Mouse (Mus musculus) small intestine, adult 2 months (tissue): Measurements from ENCODE around the gene Hnrnpd. TPM values are rescaled to one million over a fixed set of nuclear protein-coding genes. Genes with fewer than 3 reads are reported as not detected.

Experiments used
- H3K27ac ChIP-seq: fragments of 200-500 bp; 2 replicates; pipeline ENCODE4 v1.5.1; 2012; ENCODE audit warnings: low read depth, low read length, control low read depth, inconsistent platforms; ENCODE audit not compliant: insufficient read depth
- H3K27me3 ChIP-seq: fragments of 200-500 bp; 2 replicates; pipeline ENCODE4 v1.6.1; 2012; ENCODE audit warnings: mild to moderate bottlenecking, moderate library complexity, low read length, inconsistent platforms; ENCODE audit not compliant: control insufficient read depth, insufficient read depth
- H3K36me3 ChIP-seq: fragments of 200-500 bp; 2 replicates; pipeline ENCODE4 v1.6.1; 2012; ENCODE audit warnings: mild to moderate bottlenecking, low read length, control low read depth, inconsistent platforms; ENCODE audit not compliant: control insufficient read depth, insufficient read depth
- H3K4me1 ChIP-seq: fragments of 200-500 bp; 2 replicates; pipeline ENCODE4 v1.6.1; 2012; ENCODE audit warnings: low read length, inconsistent platforms, mixed read lengths; ENCODE audit not compliant: control insufficient read depth, insufficient read depth, insufficient read length
- H3K4me3 ChIP-seq: fragments of 200-500 bp; 2 replicates; pipeline ENCODE4 v1.5.1; 2012; ENCODE audit warnings: low read depth, mild to moderate bottlenecking, control low read depth, inconsistent platforms, low read length, moderate library complexity
- CTCF ChIP-seq: fragments of 200-500 bp; IDR thresholded peaks from 2 replicates; pipeline ENCODE4 v1.5.1; 2012; ENCODE audit warnings: low read depth, mild to moderate bottlenecking, control low read depth, inconsistent platforms, low read length, moderate library complexity, mixed read lengths; ENCODE audit not compliant: insufficient replicate concordance, insufficient read length; ENCODE audit errors: extremely low read depth
- POLR2A ChIP-seq: fragments of 200-500 bp; IDR thresholded peaks from 2 replicates; pipeline ENCODE4 v1.6.1; 2012; ENCODE audit warnings: low read depth, mild to moderate bottlenecking, control low read depth, inconsistent platforms, low read length, moderate library complexity
- WGBS: fragments of 180-500 bp; shearing (Covaris S2); methylation state at CpG from one replicate; pipeline ENCODE4 v1.1.7; 2018; 5-methylcytosine and 5-hydroxymethylcytosine counted together
- polyA plus RNA-seq: library from polyadenylated mRNA; depleted of rRNA; stranded (reverse); fragments of >200 nt; gene quantifications from 2 replicates; pipeline ENCODE4 v1.2.3, GENCODE M21; 2012

Gene Hnrnpd
- polyA plus RNA-seq, 1 experiment = 79.4 TPM

DNA sequence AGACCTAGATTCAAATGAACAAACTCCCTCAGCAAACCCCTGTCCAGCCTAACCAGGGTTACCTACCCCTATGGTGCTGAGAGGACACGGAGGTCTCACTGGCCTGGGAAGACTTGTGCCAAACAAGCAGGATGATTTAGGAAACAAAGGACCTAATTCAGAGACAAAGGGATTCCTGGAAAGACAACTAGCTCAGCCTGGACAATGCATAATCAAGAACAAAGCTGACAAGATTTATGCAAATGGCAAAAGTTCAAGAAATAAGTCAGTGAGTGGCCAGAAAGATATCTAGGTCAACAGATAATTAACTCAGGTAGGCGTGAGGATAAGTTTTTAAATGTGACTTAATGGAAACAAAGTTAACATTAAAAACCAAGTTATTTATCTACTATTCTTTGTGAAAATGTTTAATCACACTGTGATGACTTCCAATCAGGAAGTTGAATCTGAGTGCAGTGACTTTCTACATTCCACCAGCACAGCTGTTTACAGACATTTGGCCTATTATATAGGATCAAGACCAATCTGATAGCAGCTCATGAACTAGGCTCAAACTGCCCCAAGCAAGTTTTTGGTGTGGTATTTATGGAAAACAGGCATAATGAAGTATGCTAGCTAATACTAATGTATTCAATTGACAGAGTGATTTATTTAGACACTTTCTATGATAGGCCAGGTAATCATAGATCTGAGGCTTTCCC, 19.4 kb downstream of the Hnrnpd start:
- no peak overlapping the region for H3K27ac ChIP-seq
- TF ChIP-seq CTCF = no peak
- TF ChIP-seq POLR2A = no peak
- WGBS = 81% methylated on average over 2 of the region's 2 CpGs
- H3K4me1 ChIP-seq = no peaks in the 10 kb centered on the region
- peaks cover 33% of the 10 kb centered on the region for H3K36me3 ChIP-seq
- no peak overlapping the region for H3K4me3 ChIP-seq
- H3K27me3 ChIP-seq = no peaks in the 10 kb centered on the region

GRCm38 (mm10) chr5:99958666-99959065, 20.1 kb downstream of the Hnrnpd start:
- whole genome bisulfite sequencing = 40% methylated on average over 1 of the region's 1 CpGs
- Histone ChIP-seq H3K27me3 (no peaks in the 10 kb centered on the region), H3K27ac (no peak overlapping the region), H3K4me1 (no peaks in the 10 kb centered on the region), H3K4me3 (no peak overlapping the region), H3K36me3 (peaks cover 29% of the 10 kb centered on the region)
- TF ChIP-seq CTCF = no peak
- TF ChIP-seq POLR2A = no peak

DNA sequence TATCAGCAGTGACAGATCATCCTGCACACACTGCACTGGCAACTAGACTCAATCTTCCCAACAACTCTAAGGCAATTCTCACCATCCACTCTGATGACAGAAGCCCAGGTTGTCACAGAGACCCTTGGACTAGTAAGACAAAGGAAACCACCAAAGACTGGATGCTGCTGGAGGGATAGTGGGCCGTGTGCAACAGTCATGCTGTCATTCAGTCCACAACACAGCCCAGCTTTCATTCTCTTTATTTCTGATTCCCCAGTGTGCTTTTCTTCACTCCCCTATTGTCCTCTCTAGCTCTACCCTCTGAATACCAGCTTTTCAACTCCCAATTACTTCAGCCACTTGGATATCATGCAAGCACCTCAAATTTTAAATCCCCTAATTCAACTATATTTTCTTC, 24.9 kb downstream of the Hnrnpd start:
- TF ChIP-seq CTCF = no peak
- TF ChIP-seq POLR2A = no peak
- H3K4me3 ChIP-seq = no peak overlapping the region
- no peaks in the 10 kb centered on the region for H3K4me1 ChIP-seq
- 73% methylated on average over 1 of the region's 1 CpGs for WGBS
- no peaks in the 10 kb centered on the region for H3K27me3 ChIP-seq
- H3K27ac ChIP-seq = no peak overlapping the region
- peaks cover 7% of the 10 kb centered on the region for H3K36me3 ChIP-seq

DNA sequence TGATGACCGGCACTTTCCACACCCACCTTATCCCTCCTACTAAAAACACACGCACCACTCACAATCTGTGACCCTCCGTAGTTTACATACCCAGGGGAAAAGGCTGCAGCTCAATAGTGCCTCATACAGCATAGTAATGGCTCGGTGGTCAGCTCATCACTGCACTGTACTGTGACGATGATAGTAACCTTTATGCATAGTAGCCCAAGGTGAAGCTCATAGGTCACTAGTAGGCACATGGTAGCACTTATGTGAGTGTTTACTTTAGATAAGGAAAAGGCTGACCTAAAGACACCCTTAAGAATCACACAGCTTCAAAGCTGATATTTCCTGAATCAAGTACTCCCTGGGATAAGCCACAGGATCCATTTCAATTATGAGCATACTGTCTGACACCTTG, 26.2 kb downstream of the Hnrnpd start:
- Histone ChIP-seq H3K36me3 (peaks cover 3% of the 10 kb centered on the region; the same call in 1 of the 2 replicates), H3K27me3 (no peaks in the 10 kb centered on the region), H3K4me3 (no peak overlapping the region), H3K27ac (no peak overlapping the region), H3K4me1 (no peaks in the 10 kb centered on the region)
- TF ChIP-seq POLR2A (no peak), CTCF (no peak)
- 63% methylated on average over 5 of the region's 5 CpGs for WGBS

DNA sequence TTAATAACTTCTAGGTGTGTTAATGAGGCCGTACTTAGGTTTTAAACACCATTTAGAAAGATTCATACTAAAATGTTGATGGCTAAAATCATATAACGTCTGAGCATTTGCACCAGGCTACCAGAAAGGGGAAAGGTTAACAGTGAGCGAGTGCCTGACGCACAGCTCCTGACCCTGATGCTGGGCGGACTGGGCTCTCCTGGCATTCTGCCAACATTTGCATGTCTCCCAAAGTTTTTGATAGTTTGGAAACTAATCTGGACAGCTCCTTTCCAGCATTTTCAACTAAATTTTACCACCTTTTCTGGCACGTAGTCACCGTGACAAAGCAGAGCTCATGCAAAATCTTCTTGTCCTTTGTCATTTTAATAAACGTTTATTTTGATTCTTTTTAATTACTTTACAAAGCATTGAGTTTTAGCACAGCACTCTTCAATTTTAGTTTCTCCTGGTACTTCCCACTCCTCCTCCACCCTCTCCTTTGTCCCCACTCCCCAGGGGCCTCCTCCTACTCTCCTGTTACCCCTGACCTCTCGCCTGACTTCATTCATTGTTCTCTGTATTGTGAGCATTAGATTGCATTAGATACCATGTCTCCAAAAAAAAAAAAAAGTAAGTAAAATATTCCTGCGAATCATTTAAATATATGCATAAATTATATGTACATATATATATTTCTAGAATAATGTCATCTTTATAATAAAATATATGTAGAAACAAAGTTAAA, 36.8 kb downstream of the Hnrnpd start:
- Histone ChIP-seq H3K27me3 (no peaks in the 10 kb centered on the region), H3K27ac (no peak overlapping the region), H3K36me3 (no peaks in the 10 kb centered on the region), H3K4me3 (no peak overlapping the region), H3K4me1 (no peaks in the 10 kb centered on the region)
- TF ChIP-seq POLR2A (no peak), CTCF (no peak)
- WGBS = 76% methylated on average over 10 of the region's 10 CpGs

DNA sequence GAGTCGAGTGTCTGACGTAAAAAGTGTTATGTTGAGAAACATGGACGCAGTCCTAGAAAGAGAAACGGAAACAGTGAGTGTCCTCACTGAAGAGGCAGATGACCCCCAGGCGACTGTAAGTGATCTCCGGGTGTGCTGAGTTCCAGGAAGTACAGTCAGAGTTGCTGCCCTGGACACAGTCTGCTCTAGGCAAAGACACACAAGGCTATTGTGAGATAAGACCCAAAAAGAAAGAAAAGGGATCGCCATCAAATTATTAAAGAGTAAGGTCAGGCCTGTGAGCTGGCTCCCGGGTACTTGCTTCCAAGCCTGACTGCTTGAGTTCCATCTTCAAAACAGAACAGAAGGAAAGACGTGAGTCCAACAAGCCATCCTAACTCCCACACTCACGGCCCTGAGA, 37.5 kb downstream of the Hnrnpd start:
- Histone ChIP-seq H3K4me3 (no peak overlapping the region), H3K36me3 (no peaks in the 10 kb centered on the region), H3K27ac (no peak overlapping the region), H3K4me1 (no peaks in the 10 kb centered on the region), H3K27me3 (no peaks in the 10 kb centered on the region)
- no peak for TF ChIP-seq CTCF
- WGBS = 83% methylated on average over 10 of the region's 10 CpGs

GRCm38 (mm10) chr5:99939440-99939839, 39.3 kb downstream of the Hnrnpd start:
- Histone ChIP-seq H3K4me3 (no peak overlapping the region), H3K27ac (no peak overlapping the region), H3K36me3 (no peaks in the 10 kb centered on the region), H3K4me1 (no peaks in the 10 kb centered on the region), H3K27me3 (no peaks in the 10 kb centered on the region)
- no peak for TF ChIP-seq POLR2A
- TF ChIP-seq CTCF = no peak
- 75% methylated on average over 3 of the region's 3 CpGs for WGBS
